Mouse (Mus musculus) kidney, adult 18-20 months (tissue): ENCODE results near the gene Rapgefl1.

Experiments
- DNase-seq: peaks from one replicate; pipeline ENCODE4 v3.0.0; 2021

Rapgefl1 gene

DNA sequence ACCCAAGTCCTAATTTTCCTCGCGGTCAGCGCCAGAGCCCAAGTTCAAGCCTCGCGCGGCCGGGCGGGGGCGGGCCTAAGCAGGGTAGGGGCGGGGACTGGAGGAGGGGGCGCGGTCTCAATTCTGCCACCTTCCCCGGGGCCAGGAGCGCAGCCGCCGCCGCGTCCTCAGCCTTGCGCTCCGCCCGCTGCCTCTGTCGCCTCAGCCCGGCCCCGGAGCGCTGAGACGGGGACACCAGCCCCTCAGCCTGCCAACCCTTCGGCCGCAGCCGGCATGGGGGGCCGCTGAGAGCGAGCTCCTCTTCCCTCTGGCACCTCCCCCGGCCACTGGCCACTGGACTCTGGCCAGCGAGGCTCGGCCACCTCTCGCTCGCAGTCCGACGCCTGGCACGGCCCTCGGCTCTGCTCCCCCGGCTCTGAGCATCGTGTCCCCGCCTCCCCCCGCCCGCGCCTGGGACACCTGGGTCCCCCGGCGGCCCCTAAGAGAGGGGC, at the start of gene Rapgefl1:
Gene Rapgefl1, plus strand, starts transcription at position 135 of the 491 bp plus-strand sequence.
- peak; percentile 89 for DNase-seq

DNA sequence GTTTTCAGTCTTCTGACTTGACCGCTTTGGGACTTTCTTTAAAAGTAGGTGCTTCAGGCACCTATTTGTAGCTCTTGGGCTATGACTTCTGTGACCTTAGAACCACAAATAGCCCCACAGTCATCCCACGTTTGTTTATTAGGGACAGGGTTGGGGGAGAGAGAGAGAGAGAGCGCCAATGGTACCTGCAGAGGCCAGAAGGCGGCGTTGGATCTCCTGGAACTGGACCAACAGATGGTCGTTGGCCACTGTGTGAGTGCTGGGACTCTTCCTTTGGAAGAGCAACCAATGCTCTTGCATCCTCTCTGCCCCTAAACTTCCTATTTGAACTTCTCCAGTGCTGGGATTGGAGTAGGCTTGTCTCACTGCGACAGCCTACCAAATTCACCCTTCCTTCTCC, 49.4 kb upstream of the Rapgefl1 start:
- DNase-seq: no peak

DNA sequence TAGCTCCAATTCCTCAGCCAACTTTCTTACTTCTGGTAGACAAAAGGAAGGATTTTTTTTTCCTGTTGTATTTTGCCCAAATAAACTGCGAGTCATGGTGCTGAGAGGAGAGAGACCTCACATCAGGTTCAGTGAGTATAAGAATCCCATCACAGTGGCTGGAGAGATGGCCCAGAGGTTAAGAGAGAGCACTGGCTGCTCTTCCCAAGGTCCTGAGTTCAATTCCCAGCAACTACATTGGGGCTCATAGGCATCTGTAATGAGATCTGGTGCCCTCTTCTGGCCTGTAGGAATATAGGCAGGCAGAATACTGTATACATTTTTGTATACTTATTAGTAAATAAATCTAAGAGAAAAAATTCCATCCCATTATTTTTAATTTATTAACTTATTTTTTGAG, 48.9 kb upstream of the Rapgefl1 start:
- DNase-seq: no peak

DNA sequence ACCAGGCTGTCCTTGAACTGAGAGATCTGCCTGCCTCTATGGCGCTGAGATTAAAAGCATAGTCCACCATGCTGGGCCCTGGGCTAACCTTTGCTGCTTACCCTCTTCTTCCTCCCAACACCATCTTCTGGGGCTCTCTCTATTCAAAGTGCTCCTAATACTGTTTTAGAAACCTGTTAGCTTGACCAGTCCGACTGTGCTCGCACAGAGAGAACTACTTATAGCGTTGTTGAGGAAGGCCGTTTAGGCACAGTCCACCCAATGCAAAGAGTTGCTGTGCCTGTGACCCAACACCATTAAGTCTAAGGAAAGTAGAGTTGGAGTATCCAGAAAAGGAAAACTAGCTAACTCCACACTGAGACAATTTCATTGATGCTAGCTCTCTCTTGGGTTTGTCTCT, 48.4 kb upstream of the Rapgefl1 start:
- peak; percentile 19 for DNase-seq

DNA sequence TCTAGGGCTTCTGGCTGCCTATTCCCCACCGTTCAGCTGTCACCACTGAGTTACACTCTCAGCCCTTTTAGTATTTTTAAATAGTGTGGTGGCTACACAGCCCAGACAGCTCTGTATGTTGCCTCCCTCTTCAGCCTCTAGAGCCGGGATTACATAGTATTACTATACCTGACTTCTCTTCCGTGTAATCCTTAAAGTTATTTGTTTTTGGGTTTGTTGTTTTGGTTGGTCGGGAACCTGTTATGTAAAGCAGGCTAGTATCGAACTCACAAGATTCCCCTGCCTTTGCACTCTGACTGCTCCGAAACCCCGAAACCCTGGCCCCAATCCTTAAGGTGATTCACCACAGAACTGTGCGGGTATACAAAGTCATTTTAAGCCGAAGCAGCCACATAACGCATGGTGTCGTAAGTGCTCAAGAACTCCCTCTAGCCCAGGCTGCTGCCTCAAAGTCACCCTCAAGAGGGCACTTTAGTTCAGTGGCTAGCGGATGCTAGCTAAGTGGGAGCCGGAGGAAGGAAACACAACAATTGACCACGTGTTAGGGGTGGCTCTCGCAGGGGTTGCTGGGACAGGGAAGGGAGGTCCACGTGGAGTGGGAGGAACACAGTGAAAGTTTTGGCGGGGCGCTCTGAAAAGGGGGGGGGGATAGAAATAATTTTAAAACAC, 47.9 kb upstream of the Rapgefl1 start:
- DNase-seq: peak; percentile 89

DNA sequence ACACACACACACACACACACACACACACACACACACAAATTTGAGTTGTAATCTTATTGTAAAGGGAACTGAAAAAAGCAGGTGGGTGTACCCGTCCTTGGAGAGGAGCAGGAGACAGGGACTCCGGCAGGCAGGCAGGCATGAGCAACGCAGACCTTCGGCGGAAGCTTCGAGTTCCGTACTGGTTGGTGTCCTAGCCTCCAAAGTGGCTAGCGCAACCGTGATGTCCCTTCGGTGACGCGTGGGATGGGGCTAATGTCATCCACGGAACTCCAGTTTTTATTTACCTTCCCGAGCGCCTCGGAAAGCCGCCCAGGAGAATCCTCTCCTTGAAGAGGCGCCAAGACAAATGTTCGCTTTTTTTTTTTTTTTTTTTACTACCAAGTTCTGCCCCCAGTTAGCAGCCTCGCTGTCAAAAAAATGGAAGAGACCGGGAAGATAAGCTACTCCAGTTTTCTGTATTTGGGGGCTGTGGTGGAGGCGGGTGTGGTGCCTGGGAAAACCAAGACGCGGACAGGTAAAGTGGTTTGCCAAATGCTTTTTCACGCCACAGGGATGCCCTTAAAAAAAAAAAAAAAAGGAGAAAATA, 47.3 kb upstream of the Rapgefl1 start:
- no peak for DNase-seq

DNA sequence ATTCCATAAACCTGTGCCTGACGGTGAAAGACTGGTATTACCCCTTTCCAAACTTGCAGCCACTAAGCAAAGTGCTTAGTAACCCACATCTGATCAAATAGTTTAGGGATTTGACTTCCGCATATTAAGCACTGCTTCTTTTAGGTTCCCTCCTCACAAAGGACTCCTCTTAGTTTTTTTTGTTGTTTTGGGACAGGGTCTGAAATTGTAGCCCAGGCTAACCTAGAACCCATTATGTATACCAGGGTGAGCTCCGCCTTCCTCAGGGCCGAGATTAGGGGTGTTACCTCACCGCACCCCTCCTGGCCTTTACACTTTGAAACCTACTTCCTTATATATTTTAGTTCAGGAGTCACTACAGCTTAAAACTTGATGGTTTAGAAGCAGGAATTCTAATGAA, 46.8 kb upstream of the Rapgefl1 start:
- DNase-seq: no peak

DNA sequence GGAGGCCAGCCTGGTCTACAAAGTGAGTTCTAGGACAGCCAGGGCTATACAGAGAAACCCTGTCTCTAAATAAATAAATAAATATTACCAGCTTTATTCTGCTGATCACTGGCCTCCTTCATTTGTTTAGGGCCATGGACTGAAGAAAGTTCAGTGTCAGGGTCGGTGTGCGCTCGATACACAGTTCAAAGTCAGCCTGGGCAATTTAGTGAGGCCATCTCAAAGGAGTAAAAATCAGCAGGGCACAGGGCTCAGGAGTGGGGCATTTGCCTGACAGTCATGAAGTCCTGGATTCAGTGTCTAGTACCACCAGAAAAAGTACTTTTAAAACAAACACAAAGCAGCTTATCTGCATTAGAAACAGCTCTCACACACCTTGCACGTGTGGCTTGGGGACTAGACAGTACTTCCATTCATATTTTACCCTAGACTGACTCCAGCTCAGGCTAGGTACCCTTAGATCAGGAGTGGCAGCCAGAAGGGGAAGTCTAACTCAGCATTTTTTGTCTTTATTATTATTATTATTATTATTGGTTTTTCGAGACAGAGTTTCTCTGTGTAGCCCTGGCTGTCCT, 45.9 kb upstream of the Rapgefl1 start:
- no peak for DNase-seq

DNA sequence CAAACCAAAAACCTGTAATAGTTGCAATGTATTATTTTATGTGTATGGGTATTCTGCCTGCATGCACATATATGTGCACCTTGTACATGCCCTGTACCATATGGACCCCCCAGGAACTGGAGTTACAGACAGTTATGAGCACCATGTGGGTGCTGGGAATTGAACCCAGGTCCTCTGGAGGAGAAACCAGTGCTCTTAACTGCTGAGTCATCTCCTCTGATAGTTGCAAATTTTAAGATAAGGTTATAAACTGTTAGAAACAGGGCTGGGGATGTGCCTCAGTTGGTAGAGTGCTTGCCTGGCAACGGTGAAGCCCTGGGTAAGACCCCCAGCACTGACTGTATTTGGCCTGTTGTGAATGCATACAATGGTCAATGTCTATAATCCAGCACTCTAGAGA, 45.1 kb upstream of the Rapgefl1 start:
- DNase-seq: no peak

DNA sequence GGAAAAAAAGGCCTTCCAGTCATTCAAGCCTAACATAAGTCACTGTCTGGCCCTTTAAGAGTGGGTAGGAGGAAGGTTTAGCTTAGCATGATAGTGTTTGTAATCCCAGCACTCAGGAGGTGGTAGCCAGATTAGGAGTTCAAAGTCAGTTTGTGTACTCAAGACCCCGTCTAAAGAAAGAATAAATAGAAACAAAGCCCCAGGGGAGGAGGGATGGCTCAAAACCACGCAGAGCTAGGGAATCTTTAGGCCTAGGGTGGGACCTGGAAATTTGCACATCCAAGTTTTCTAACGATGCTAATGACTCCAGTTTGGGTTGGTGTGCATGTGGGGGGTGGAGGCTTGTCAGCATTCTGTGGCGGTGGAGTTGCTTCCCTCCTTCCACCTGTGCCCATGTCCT, 44.5 kb upstream of the Rapgefl1 start:
- DNase-seq: no peak

DNA sequence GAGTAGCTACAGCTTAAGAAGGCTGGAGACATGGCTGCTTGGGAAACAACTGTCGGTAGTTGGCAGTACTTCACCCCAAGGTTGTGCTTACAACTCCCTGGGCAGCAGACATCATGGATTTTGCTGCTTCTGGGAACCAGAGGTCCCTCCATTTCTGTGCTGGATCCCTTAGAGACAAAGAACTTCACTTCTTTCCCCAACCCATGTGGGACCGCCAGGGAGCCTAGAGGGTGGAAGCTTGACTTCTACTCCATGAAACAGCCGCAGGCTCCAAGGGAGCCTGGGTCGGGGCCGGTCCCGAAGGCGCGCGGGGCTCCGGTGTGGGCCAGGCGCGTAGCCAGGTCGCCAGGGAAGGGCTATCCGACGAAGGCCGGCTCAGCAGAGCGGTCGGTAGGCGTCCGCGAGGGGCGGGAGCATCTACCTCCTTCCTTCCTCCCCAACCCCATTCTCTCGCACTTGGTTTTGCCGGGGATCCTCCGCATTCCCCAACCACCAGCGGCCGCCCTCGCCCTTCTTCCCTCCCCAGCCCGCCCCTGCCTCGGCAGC, 42.0 kb upstream of the Rapgefl1 start:
- peak; percentile 87 for DNase-seq

DNA sequence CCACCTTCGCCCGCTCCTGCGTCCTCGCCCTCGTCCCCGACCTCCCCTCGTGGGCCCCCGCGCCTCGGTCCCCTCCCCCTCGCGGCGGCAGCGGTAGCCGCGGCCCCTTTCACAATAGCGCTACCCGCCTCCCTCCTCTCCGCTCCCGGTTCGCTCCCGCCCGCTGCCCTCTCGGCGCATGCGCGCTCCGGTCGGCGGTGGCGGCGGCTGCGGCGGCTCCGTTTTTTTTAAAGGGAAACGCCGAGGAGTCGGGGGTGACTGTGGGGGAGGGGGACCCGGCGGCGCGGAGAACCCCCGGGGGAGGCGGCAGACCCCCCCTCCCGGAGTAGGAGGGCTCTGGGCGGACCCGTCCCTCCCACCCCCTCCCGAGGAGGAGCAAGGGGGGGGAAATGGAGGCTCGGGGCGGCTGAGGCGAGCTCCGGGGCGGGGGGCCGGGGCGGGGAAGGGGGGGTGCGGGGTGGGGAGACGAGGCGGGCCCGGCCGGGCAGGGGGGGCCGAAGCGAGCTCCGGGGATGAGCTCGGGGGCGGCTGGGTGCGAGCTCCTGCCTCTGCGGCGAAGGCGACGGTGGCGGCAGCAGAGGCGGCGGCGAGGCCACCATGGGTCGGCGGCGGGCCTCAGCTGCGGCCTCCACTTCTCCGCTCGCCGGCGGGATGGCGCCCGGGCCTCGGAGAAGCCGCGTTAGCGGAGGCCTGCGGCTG, 41.4 kb upstream of the Rapgefl1 start, which contains the start of gene Msl1:
Gene Msl1, plus strand, starts transcription at position 502 of the 699 bp plus-strand sequence.
- DNase-seq: peak; percentile 89

DNA sequence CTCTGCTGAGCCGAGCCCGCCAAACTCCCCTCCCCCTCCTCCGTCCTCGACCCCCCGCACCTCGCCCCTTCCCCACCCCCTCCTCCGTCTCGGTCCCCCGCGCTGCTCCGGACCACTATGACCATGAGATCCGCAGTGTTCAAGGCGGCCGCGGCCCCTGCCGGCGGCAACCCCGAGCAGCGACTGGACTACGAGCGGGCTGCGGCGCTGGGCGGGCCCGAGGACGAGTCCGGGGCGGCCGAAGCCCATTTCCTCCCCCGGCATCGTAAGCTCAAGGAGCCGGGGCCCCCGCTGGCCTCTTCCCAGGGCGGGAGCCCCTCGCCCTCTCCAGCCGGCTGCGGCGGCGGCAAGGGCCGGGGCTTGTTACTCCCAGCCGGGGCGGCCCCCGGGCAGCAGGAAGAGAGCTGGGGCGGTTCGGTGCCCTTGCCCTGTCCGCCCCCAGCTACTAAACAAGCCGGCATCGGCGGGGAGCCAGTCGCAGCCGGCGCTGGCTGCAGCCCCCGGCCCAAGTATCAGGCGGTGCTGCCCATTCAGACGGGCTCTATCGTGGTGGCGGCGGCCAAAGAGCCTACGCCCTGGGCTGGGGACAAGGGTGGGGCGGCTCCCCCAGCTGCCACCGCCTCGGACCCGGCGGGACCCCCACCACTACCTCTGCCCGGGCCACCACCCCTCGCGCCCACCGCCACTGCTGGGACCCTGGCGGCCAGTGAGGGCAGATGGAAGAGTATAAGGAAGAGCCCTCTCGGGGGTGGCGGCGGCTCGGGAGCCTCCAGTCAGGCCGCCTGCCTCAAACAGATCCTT, 40.7 kb upstream of the Rapgefl1 start:
- DNase-seq: peak; percentile 76

DNA sequence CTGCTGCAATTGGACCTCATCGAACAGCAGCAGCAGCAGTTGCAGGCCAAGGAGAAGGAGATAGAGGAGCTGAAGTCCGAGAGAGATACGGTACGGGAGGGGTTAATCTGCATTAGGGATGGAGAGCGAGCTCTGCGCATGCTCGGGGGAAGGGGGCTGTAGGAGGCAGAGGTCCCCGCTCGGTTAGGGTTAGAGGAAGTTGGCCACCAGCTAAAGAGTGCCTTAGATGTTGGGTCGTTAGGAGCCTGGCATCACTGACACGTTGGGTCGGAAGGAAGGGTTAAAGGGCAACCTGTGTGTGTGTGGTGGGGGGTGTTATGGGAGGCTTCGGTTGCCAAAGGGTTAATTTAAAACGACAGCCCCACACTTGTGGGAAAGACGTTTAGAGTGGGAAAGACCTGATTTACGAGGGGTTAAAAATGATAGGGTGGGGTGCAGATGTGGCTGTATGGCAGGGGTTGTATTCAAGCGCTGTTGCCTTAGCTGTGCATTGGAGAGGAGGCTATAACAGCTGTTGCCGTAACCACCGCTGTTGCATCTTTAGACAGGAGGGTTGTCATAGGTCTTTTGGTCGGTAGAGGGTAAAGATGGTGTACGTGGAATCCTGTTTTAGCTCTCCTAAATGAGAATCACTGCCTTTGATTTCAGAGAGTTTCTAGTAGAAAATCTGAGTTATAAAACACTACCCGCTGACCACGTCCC, 39.9 kb upstream of the Rapgefl1 start:
- peak; percentile 61 for DNase-seq

DNA sequence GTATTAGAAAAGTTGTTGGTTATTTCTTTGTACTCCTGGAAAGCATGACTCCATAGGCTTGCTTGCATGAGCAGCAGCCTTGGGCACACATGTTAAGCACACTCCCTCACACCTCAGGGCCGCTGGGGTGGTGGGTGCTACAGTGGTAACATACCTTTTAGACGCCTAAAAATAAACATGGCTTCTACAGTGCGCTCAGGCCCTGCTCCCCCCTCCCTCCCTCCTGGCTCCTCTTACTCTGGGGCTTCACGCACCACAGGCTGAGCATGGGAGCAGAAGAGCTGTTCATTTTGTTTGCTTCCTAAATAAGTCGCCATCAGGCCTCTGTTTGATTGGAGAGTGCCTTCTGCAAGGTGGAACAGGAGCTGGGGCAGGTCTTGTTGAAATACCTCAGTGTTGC, 39.3 kb upstream of the Rapgefl1 start:
- no peak for DNase-seq

DNA sequence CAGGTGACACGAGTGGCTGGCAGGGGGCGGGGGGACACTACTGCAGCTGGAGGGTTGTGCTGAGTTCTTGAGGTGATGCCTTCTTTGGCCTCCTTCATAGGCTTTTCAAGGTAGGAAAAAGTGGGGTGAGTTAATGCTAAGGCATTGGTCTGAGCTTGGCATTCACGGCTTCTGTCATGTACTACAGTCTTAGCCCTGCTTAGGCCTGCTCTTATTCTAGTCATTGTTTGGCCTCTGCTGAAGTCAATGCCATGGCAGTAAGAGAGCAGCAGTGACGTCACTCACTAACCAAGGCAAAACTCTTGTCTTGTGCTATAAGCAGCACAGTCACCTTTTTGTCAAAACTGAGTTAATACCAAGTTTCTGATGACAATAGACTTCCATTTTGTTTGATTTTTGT, 38.7 kb upstream of the Rapgefl1 start:
- no peak for DNase-seq

DNA sequence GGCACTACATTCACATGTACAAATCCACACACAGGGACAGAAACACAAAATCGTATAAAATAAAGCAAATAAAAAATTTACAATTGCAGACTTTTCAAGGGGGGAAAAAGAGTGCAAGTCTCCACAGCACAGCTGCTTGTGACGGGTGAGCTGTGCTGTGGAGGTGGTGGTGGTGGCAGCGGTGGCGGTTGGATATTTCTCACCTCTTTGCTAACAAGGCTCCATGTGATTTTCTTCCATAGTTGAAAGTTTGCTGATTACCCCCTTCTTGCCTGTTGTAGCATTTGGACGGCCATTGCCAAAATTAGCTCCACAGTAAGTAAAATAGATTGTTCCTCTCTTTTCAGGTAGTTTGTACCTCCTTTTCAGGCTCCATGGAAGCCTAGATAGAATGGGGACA, 32.0 kb upstream of the Rapgefl1 start, which contains the start of gene Casc3:
Gene Casc3, plus strand, starts transcription at position 301 of the 400 bp plus-strand sequence.
- no peak for DNase-seq

DNA sequence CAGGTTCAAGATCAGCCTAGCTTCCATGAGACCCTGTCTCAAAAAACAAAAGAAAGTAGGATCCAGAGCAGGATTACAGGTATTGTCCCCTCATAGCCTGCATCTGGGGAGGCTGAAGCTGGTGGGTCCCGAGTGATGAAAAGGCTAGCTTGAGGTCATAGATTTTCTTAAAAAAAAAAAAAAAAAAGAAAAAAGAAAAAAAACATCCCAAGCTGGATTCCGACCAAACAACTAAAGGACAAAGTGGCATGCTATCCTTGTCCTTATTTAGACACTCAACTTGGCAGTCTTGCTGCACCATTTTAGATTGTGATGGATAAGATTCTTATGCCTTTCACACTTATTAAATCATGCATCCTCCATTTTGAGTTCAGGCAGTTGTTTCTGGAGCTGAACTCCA, 28.2 kb upstream of the Rapgefl1 start:
- DNase-seq: no peak

DNA sequence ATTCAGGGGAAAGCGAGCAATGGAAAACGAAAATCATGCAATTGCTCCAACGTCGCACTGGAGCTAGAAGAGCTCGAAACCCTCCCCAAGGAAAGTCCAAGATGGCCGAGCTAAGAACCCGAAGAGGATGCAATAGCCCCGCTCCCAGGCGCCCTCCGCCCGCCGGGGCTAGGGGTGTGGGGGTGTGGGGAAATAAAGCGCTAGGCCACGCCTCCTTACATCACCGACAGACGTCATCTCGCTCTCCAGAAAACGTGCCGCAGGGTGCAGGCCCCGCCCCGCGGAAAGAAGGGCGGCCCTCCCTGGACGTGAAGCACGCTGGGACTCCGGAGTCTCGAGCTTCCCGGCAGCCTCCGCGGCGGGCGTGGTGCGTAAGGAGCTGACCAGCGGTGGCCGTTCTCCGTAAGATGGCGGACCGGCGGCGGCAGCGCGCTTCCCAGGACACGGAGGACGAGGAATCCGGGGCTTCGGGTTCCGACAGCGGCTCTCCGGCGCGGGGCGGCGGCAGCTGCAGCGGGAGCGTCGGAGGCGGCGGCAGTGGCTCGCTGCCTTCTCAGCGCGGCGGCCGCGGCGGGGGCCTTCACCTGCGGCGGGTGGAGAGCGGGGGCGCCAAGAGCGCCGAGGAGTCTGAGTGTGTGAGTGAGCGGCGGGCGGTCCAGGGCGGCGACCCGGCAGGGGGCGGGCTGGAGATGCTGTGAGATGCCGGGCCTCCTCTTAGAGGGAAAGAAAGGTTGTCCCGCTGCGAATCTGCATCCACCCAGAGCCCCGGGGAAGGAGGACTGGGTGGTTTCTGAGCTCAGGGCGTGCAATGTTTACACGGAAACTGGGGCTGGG, 26.9 kb upstream of the Rapgefl1 start:
- peak; percentile 99 for DNase-seq

DNA sequence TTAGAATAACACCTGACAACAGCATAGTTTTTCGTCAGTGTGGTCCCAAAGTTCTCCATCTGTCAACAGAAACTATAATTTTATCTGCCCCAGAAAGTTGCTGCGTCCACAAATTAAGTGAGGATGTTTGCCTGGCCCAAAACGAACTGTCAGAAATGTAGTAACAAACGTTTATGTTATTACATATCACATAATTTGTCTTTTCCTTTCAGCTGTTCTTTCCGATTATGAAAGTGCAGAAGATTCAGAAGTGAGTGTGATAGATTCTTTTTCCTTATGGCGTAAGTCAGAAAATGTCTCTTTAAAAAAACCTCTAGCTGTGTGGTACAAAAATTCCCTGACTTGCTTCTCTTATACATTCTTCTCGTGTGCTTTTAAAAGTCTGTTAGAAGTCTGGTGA, 25.9 kb upstream of the Rapgefl1 start:
- no peak for DNase-seq

DNA sequence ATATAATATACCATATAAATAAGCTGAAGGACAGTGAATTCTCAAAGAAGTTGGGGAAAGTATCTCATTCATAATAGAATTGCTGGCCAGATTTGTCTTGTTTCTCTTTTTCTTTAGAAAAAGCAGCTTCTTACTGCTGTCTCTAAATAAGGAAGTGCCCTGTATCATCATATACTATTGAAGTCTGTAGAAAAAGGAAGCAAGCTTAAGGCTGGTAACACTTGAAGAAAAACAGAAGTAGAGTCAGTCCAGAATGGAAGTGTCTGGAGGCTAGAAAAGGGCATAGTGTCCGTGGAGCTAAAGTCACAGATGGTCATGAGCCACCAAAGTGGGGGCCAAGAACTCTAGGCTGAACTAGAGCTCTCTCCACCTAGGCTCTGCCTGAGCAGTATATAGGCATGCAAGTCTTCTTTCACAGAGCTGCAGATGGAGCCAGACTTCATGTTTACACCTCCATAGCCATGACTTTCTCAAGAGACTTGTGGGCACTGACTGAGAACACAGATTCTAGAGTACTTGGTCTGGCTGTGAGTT, 19.8 kb upstream of the Rapgefl1 start:
- no peak for DNase-seq
